Mouse (Mus musculus): ENCODE results near the gene Ndc1. TPM values are rescaled to one million over a fixed set of nuclear protein-coding genes. Genes with fewer than 3 reads are reported as not detected.

The Ndc1 gene
- polyA plus RNA-seq, 1 experiment = 34.2 TPM

GRCm38 (mm10) chr4:107434356-107435237 lies 67.0 kb downstream of the Ndc1 start, which contains the start of gene Glis1:
Gene Glis1, plus strand, starts transcription at chr4:107434591.
- no peak for DNase-seq
- Histone ChIP-seq H3K4me1 (replicated peaks; ENCODE audit: control insufficient read depth, insufficient read depth, low read length) (peaks cover 4% of the 10 kb centered on the region), H3K27ac (ENCODE audit: control insufficient read depth, insufficient read depth, low read length) (no peak within 1 kb of the TSS)

GRCm38 (mm10) chr4:107435238-107435946 lies 67.8 kb downstream of the Ndc1 start:
- Histone ChIP-seq H3K36me3 (ENCODE audit: control insufficient read depth, insufficient read depth, low read length) (no peaks in the 10 kb centered on the region), H3K4me3 (ENCODE audit: control insufficient read depth, insufficient read depth, low read length) (no peak overlapping the region), H3K27me3 (ENCODE audit: control insufficient read depth, insufficient read depth, low read length) (peaks cover 18% of the 10 kb centered on the region), H3K27ac (ENCODE audit: control insufficient read depth, insufficient read depth, low read length) (no peak overlapping the region), H3K4me1 (replicated peaks; ENCODE audit: control insufficient read depth, insufficient read depth, low read length) (peaks cover 4% of the 10 kb centered on the region)
- TF ChIP-seq POLR2A (IDR thresholded peaks at IDR 0.05; ENCODE audit: control insufficient read depth, extremely low read depth, insufficient read depth, low read length, poor library complexity) (no peak), CTCF (IDR thresholded peaks at IDR 0.05; ENCODE audit: borderline replicate concordance, control insufficient read depth, extremely low read depth, insufficient read depth, low read length, poor library complexity) (no peak)
- WGBS = 7% methylated on average over 47 of the region's 47 CpGs
- no peak for DNase-seq

More at GRCm38 (mm10) chr4:107434356-107435237, 67.0 kb downstream of the Ndc1 start, which contains the start of gene Glis1:
- TF ChIP-seq CTCF (IDR thresholded peaks at IDR 0.05; ENCODE audit: borderline replicate concordance, control insufficient read depth, extremely low read depth, insufficient read depth, low read length, poor library complexity) (no peak), POLR2A (IDR thresholded peaks at IDR 0.05; ENCODE audit: control insufficient read depth, extremely low read depth, insufficient read depth, low read length, poor library complexity) (no peak)
- WGBS = 1% methylated on average over 108 of the region's 112 CpGs
- Histone ChIP-seq H3K36me3 (ENCODE audit: control insufficient read depth, insufficient read depth, low read length) (no peaks in the 10 kb centered on the region), H3K27me3 (ENCODE audit: control insufficient read depth, insufficient read depth, low read length) (peaks cover 18% of the 10 kb centered on the region), H3K4me3 (ENCODE audit: control insufficient read depth, insufficient read depth, low read length) (peak within 1 kb of the TSS; percentile 17; the same call in 1 of the 2 replicates)

GRCm38 (mm10) chr4:107436476-107436875 lies 68.9 kb downstream of the Ndc1 start:
- Histone ChIP-seq H3K27me3 (ENCODE audit: control insufficient read depth, insufficient read depth, low read length) (peaks cover 18% of the 10 kb centered on the region), H3K4me3 (ENCODE audit: control insufficient read depth, insufficient read depth, low read length) (no peak overlapping the region), H3K4me1 (replicated peaks; ENCODE audit: control insufficient read depth, insufficient read depth, low read length) (peaks cover 4% of the 10 kb centered on the region), H3K36me3 (ENCODE audit: control insufficient read depth, insufficient read depth, low read length) (no peaks in the 10 kb centered on the region), H3K27ac (ENCODE audit: control insufficient read depth, insufficient read depth, low read length) (no peak overlapping the region)
- no peak for DNase-seq
- TF ChIP-seq POLR2A (IDR thresholded peaks at IDR 0.05; ENCODE audit: control insufficient read depth, extremely low read depth, insufficient read depth, low read length, poor library complexity) (no peak), CTCF (IDR thresholded peaks at IDR 0.05; ENCODE audit: borderline replicate concordance, control insufficient read depth, extremely low read depth, insufficient read depth, low read length, poor library complexity) (no peak)
- 98% methylated on average over 7 of the region's 7 CpGs for WGBS

- WGBS = 94% methylated on average over 8 of the region's 8 CpGs
- H3K36me3 ChIP-seq (ENCODE audit: control insufficient read depth, insufficient read depth, low read length) = no peaks in the 10 kb centered on the region
- no peak overlapping the region for H3K4me3 ChIP-seq (ENCODE audit: control insufficient read depth, insufficient read depth, low read length)
- peaks cover 15% of the 10 kb centered on the region for H3K27me3 ChIP-seq (ENCODE audit: control insufficient read depth, insufficient read depth, low read length)
- no peak for TF ChIP-seq CTCF (IDR thresholded peaks at IDR 0.05; ENCODE audit: borderline replicate concordance, control insufficient read depth, extremely low read depth, insufficient read depth, low read length, poor library complexity)
- TF ChIP-seq POLR2A (IDR thresholded peaks at IDR 0.05; ENCODE audit: control insufficient read depth, extremely low read depth, insufficient read depth, low read length, poor library complexity) = no peak
- peaks cover 4% of the 10 kb centered on the region for H3K4me1 ChIP-seq (replicated peaks; ENCODE audit: control insufficient read depth, insufficient read depth, low read length)
- DNase-seq = no peak
- H3K27ac ChIP-seq (ENCODE audit: control insufficient read depth, insufficient read depth, low read length) = no peak overlapping the region
Measured at GRCm38 (mm10) chr4:107438741-107439140, 71.2 kb downstream of the Ndc1 start.

- Histone ChIP-seq H3K36me3 (ENCODE audit: control insufficient read depth, insufficient read depth, low read length) (no peaks in the 10 kb centered on the region), H3K4me3 (ENCODE audit: control insufficient read depth, insufficient read depth, low read length) (no peak overlapping the region), H3K27ac (ENCODE audit: control insufficient read depth, insufficient read depth, low read length) (no peak overlapping the region), H3K27me3 (ENCODE audit: control insufficient read depth, insufficient read depth, low read length) (peaks cover 2% of the 10 kb centered on the region; the same call in 1 of the 2 replicates), H3K4me1 (replicated peaks; ENCODE audit: control insufficient read depth, insufficient read depth, low read length) (no peaks in the 10 kb centered on the region; the same call in 1 of the 2 replicates)
- 27% methylated on average over 13 of the region's 13 CpGs for WGBS
- TF ChIP-seq POLR2A (IDR thresholded peaks at IDR 0.05; ENCODE audit: control insufficient read depth, extremely low read depth, insufficient read depth, low read length, poor library complexity) = no peak
- TF ChIP-seq CTCF (IDR thresholded peaks at IDR 0.05; ENCODE audit: borderline replicate concordance, control insufficient read depth, extremely low read depth, insufficient read depth, low read length, poor library complexity) = no peak
- DNase-seq = no peak
Measured at GRCm38 (mm10) chr4:107440306-107440705, 72.7 kb downstream of the Ndc1 start.

GRCm38 (mm10) chr4:107442288-107442687 lies 74.7 kb downstream of the Ndc1 start:
- no peaks in the 10 kb centered on the region for H3K36me3 ChIP-seq (ENCODE audit: control insufficient read depth, insufficient read depth, low read length)
- TF ChIP-seq POLR2A (IDR thresholded peaks at IDR 0.05; ENCODE audit: control insufficient read depth, extremely low read depth, insufficient read depth, low read length, poor library complexity) (no peak), CTCF (IDR thresholded peaks at IDR 0.05; ENCODE audit: borderline replicate concordance, control insufficient read depth, extremely low read depth, insufficient read depth, low read length, poor library complexity) (no peak)
- no peak for DNase-seq
- H3K27me3 ChIP-seq (ENCODE audit: control insufficient read depth, insufficient read depth, low read length) = no peaks in the 10 kb centered on the region
- H3K4me1 ChIP-seq (replicated peaks; ENCODE audit: control insufficient read depth, insufficient read depth, low read length) = no peaks in the 10 kb centered on the region; the same call in 1 of the 2 replicates
- H3K4me3 ChIP-seq (ENCODE audit: control insufficient read depth, insufficient read depth, low read length) = no peak overlapping the region
- 92% methylated on average over 11 of the region's 11 CpGs for WGBS
- H3K27ac ChIP-seq (ENCODE audit: control insufficient read depth, insufficient read depth, low read length) = no peak overlapping the region

Measured in thymus, adult 2 months (tissue).